Mouse (Mus musculus) neural tube, embryonic 10.5 days (tissue): ENCODE measurements around the gene Olfr446.

Experiments
- DNase-seq: peaks from one replicate; pipeline ENCODE4 v3.0.0-alpha.2; 2017; ENCODE audit warnings: low spot score; ENCODE audit errors: extremely low spot score

The Olfr446 gene

GRCm38 (mm10) chr6:42921077-42921476, at the start of gene Olfr446:
Gene Olfr446 (plus strand): TSS chr6:42921377.
- no peak for DNase-seq

- no peak for DNase-seq
Observed at GRCm38 (mm10) chr6:42876323-42876722, 44.9 kb upstream of the Olfr446 start.

DNA sequence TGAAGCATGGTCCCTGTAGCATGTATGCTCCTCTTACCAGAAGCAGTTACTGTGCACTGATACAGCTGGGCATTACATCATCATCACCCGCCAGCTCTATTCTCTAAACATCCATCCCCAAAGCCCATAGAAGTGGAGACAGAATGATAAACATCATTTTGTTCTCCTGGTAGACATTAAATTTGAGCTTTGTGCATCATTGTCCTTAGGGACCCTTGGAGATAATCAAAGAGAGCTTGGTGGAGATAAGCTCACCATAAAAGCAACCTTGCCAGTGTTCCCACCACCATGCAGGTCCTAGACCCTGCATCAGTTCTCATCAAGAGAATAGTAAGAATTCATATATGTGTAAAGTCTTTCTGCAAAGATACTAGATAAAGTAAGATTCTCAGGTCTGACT, 31.0 kb upstream of the Olfr446 start, which contains the start of gene Olfr448:
Gene Olfr448, plus strand, starts transcription at position 301 of the 400 bp plus-strand sequence.
- no peak for DNase-seq

DNA sequence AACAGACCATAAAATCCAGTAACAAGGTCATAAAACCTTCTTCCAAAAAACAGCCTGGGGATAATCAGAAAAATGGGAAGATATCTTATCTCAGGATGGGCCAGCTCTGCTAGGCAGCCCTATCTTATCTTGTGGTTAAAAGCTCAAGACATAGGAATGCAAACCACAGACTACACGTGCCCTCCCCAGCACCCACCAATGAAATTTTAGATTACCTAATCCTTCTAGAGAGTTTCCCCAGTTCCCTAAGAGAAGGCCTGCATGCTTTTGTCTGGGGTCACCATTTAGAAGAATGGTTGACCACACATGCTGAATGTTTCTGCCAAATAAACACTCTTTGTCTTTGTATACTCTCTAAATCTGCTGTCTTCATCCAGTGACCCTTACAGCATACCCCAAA, 20.8 kb upstream of the Olfr446 start:
- DNase-seq = no peak

- DNase-seq = no peak
Observed at GRCm38 (mm10) chr6:42908578-42908977, 12.6 kb upstream of the Olfr446 start, which contains the start of gene Olfr447. Gene Olfr447 (plus strand): TSS chr6:42908878.

- DNase-seq = no peak
Observed at GRCm38 (mm10) chr6:42948767-42949166, 27.6 kb downstream of the Olfr446 start, which contains the start of gene Olfr444. Gene Olfr444 (plus strand): TSS chr6:42949067.

DNA sequence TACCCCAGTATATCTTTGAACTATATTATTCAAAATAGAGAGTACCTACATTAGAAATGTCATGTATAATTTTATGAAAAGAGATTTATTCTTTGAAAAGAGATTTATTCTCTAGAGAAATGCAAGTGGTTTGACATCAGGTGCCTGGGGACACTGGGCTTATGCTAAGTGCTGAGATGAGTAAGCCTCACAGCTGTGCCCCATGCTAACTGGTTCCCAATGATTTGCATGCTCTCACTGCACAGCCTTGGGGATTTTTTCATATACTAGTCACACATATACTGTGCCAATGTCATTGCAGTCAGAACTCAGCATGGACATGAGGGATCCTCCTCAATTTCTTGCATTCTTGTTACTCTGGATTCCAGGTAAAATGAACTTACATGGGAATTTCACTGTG, 59.2 kb downstream of the Olfr446 start:
- DNase-seq = no peak
